Mouse (Mus musculus) CH12.LX (cell line): ENCODE measurements around the gene Fance. TPM values are rescaled to one million over a fixed set of nuclear protein-coding genes. Genes with fewer than 3 reads are reported as not detected.
A peak's percentile ranks its signal among the peaks of the same experiment; 100 is the strongest.

Source experiments
- DNase-seq: peaks from one replicate; pipeline ENCODE4 v3.0.0-alpha.2; 2013; ENCODE audit errors: extremely low read depth
- H3K27ac ChIP-seq: 2 replicates; pipeline ENCODE4 v1.5.1; 2012; ENCODE audit warnings: low read depth, mild to moderate bottlenecking, control low read depth, moderate library complexity; ENCODE audit not compliant: insufficient read depth
- H3K27me3 ChIP-seq: replicated peaks from 2 replicates; pipeline ENCODE3; 2012; ENCODE audit warnings: inconsistent platforms
- H3K36me3 ChIP-seq, 2 experiments: replicated peaks in 1 of 2; 2 replicates each; pipeline versions ENCODE3 to v1.6.1; 2012; ENCODE audit warnings: inconsistent platforms in 1 of 2, low read length in 1 of 2, mild to moderate bottlenecking in 1 of 2, mixed read lengths in 1 of 2, moderate library complexity in 1 of 2; ENCODE audit not compliant: control insufficient read depth in 1 of 2, insufficient read depth in 1 of 2
- H3K4me1 ChIP-seq, 2 experiments: 2 replicates each; pipeline ENCODE4 v1.6.1; 2012; ENCODE audit warnings: inconsistent platforms in 1 of 2, moderate library complexity in 1 of 2; ENCODE audit not compliant: insufficient read depth in 2 of 2, control insufficient read depth in 1 of 2
- H3K4me2 ChIP-seq: 2 replicates; pipeline ENCODE4 v1.6.1; 2012; ENCODE audit warnings: low read depth, mild to moderate bottlenecking, control low read depth; ENCODE audit not compliant: poor library complexity, insufficient read depth, severe bottlenecking
- H3K4me3 ChIP-seq, 3 experiments: fragments of 150-350 bp in 1 of 3; sonication (generic) in 1 of 3; replicated peaks in 1 of 3; 2 replicates each; pipeline versions ENCODE3 to v1.5.1; 2011 to 2012; ENCODE audit warnings: low read depth in 2 of 3, low read length in 2 of 3, mild to moderate bottlenecking in 2 of 3, moderate library complexity in 2 of 3, control low read depth in 1 of 3, improper control_type of control experiment in 1 of 3, inconsistent platforms in 1 of 3, mixed read lengths in 1 of 3; ENCODE audit not compliant: poor library complexity in 1 of 3
- H3K79me2 ChIP-seq: replicated peaks from 2 replicates; pipeline ENCODE4 v1.6.1; 2012; ENCODE audit warnings: mild to moderate bottlenecking, moderate library complexity; ENCODE audit not compliant: control insufficient read depth, poor library complexity, insufficient read depth, severe bottlenecking; ENCODE audit errors: extremely low read depth
- H3K9ac ChIP-seq: 2 replicates; pipeline ENCODE4 v1.6.1; 2012; ENCODE audit warnings: low read depth, mild to moderate bottlenecking, control low read depth, moderate library complexity; ENCODE audit not compliant: insufficient read depth
- H3K9me3 ChIP-seq: replicated peaks from 2 replicates; pipeline ENCODE3; 2012; ENCODE audit warnings: low read length, inconsistent platforms, mixed read lengths
- CHD2 ChIP-seq: IDR thresholded peaks from 2 replicates; pipeline ENCODE4 v1.6.1; 2011; ENCODE audit warnings: low read length, improper control_type of control experiment
- E2F4 ChIP-seq: IDR thresholded peaks from 2 replicates; pipeline ENCODE4 v1.6.1; 2011; ENCODE audit warnings: low read depth, low read length, improper control_type of control experiment; ENCODE audit not compliant: insufficient replicate concordance
- ELF1 ChIP-seq: IDR thresholded peaks from 2 replicates; pipeline ENCODE4 v1.6.1; 2014; ENCODE audit warnings: low read depth, mild to moderate bottlenecking, inconsistent platforms, low read length, improper control_type of control experiment
- HCFC1 ChIP-seq: IDR thresholded peaks from 2 replicates; pipeline ENCODE4 v1.6.1; 2012; ENCODE audit warnings: low read depth, mild to moderate bottlenecking, inconsistent platforms, low read length, improper control_type of control experiment
- IRF4 ChIP-seq: IDR thresholded peaks from 2 replicates; pipeline ENCODE4 v1.6.1; 2014; ENCODE audit warnings: low read depth, mild to moderate bottlenecking, inconsistent platforms, low read length, improper control_type of control experiment
- MAFK ChIP-seq: IDR thresholded peaks from 2 replicates; pipeline ENCODE4 v1.6.1; 2011; ENCODE audit warnings: low read length, improper control_type of control experiment; ENCODE audit not compliant: insufficient replicate concordance
- MAX ChIP-seq: IDR thresholded peaks from 2 replicates; pipeline ENCODE4 v1.6.1; 2011; ENCODE audit warnings: low read length, improper control_type of control experiment
- MAZ ChIP-seq: IDR thresholded peaks from 2 replicates; pipeline ENCODE4 v1.6.1; 2012; ENCODE audit warnings: low read depth, mild to moderate bottlenecking, inconsistent platforms, low read length, improper control_type of control experiment, moderate library complexity
- MEF2A ChIP-seq: IDR thresholded peaks from 2 replicates; pipeline ENCODE4 v1.6.1; 2014; ENCODE audit warnings: low read depth, mild to moderate bottlenecking, inconsistent platforms, low read length, improper control_type of control experiment, borderline replicate concordance
- MXI1 ChIP-seq: IDR thresholded peaks from 2 replicates; pipeline ENCODE4 v1.6.1; 2011; ENCODE audit warnings: mild to moderate bottlenecking, low read depth, low read length, improper control_type of control experiment
- NELFE ChIP-seq: IDR thresholded peaks from 2 replicates; pipeline ENCODE4 v1.6.1; 2011; ENCODE audit warnings: low read depth, low read length, improper control_type of control experiment
- NRF1 ChIP-seq: IDR thresholded peaks from 2 replicates; pipeline ENCODE4 v1.6.1; 2014; ENCODE audit warnings: low read depth, mild to moderate bottlenecking, inconsistent platforms, low read length, improper control_type of control experiment, moderate library complexity
- PAX5 ChIP-seq: IDR thresholded peaks from 2 replicates; pipeline ENCODE4 v1.6.1; 2012; ENCODE audit warnings: low read length, inconsistent platforms, mixed read lengths
- POLR2A ChIP-seq: IDR thresholded peaks from 2 replicates; pipeline ENCODE4 v1.6.1; 2011; ENCODE audit warnings: low read depth, mild to moderate bottlenecking, improper control_type of control experiment, low read length
- SIN3A ChIP-seq: IDR thresholded peaks from 2 replicates; pipeline ENCODE4 v1.6.1; 2012; ENCODE audit warnings: low read length, improper control_type of control experiment, inconsistent platforms
- SMC3 ChIP-seq: IDR thresholded peaks from 2 replicates; pipeline ENCODE4 v1.6.1; 2011; ENCODE audit warnings: low read depth, low read length, improper control_type of control experiment
- TBP ChIP-seq: conservative IDR thresholded peaks from 2 replicates; pipeline ENCODE4 v1.6.1; 2011; ENCODE audit warnings: low read depth, low read length, improper control_type of control experiment
- TCF12 ChIP-seq: IDR thresholded peaks from 2 replicates; pipeline ENCODE4 v1.6.1; 2014; ENCODE audit warnings: low read depth, mild to moderate bottlenecking, inconsistent platforms, low read length, improper control_type of control experiment
- ZC3H11A ChIP-seq: IDR thresholded peaks from 2 replicates; pipeline ENCODE4 v1.6.1; 2012; ENCODE audit warnings: low read depth, mild to moderate bottlenecking, inconsistent platforms, low read length, improper control_type of control experiment
- ZMIZ1 ChIP-seq: IDR thresholded peaks from 2 replicates; pipeline ENCODE4 v1.6.1; 2012; ENCODE audit warnings: low read depth, mild to moderate bottlenecking, inconsistent platforms, low read length, improper control_type of control experiment
- ZNF384 ChIP-seq: IDR thresholded peaks from 2 replicates; pipeline ENCODE4 v1.6.1; 2012; ENCODE audit warnings: low read depth, low read length, improper control_type of control experiment, inconsistent platforms
- dilution Hi-C: fragments of 300-500 bp; cut with MboI; formaldehyde crosslinking; loops from 2 replicates; pipeline ENCODE4 v1.14.3; 2020; ENCODE audit warnings: low sequenced_read_pairs; ENCODE audit not compliant: extremely low pct_unique_long_range_greater_than_20kb, extremely low pct_ligation_motif_present
- in situ Hi-C: fragments of 300-500 bp; cut with MboI; formaldehyde crosslinking; loops from 3 replicates; pipeline ENCODE4 v1.14.3; 2019; ENCODE audit warnings: low sequenced_read_pairs, low pct_ligation_motif_present, low pct_unique_long_range_greater_than_20kb, mixed read lengths
- polyA plus RNA-seq: library from polyadenylated mRNA; unstranded; fragments of >175 nt; gene quantifications from 2 replicates; pipeline ENCODE4 v1.2.1, GENCODE M21; 2012; ENCODE audit warnings: low read depth; ENCODE audit not compliant: insufficient read length
- total RNA-seq, 2 experiments: library from RNA; depleted of rRNA; stranded (reverse); fragments of 300-350 nt in 1 of 2; fragments of >200 nt in 1 of 2; gene quantifications; 2 replicates each; pipeline ENCODE4 v1.2.3; 2012 to 2014

The Fance gene
- total RNA-seq (2012; rRNA removed) (26.9 and 29.6 TPM in 2 replicates), total RNA-seq (2014; rRNA removed) (11.4 and 17.4 TPM in 2 replicates), polyA plus RNA-seq (35.8 and 37.9 TPM in 2 replicates)

DNA sequence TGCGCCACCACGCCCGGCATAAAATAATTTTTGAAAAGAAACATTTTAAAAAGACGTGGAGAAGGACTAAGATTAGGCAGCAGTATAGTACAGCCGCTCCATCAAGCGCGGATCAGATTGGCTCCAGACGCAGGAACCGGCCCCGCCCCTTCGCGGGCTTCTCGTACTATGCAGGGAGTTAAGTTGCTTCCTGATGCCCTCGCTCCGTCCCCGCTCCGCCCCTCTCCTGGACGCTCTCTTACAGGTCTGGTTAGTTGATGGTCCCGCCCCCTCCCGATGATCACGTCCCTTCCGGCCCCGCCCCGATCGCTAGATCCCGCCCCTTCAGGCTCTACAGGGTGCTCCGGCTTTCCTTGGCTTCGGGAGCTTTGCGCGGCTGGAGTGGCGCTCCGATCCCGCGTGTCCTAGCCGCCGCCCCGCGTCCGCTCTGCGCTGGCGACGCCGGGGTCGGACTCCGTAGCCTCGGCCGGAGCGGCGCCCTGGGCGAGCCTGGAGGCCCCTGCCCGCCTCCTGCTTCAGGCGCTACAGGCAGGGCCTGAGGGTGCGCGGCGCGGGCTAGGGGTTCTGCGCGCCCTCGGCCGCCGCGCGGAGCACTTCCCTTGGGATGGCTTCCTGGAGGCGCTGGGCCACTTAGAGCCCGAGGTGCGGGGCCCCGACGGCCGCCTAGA, at the start of gene Fance:
Fance (plus strand) TSS at position 308 of the 668 bp plus-strand sequence.
- H3K27me3 ChIP-seq = no peaks in the 10 kb centered on the region
- peak; percentile 85 for TF ChIP-seq POLR2A
- no peak for TF ChIP-seq PAX5
- TF ChIP-seq TCF12 = 0 out of 2 replicates have a peak, but pooled peaks have one; percentile 24
- TF ChIP-seq E2F4 = peak; percentile 65; the same call in 1 of the 2 replicates
- no peak for TF ChIP-seq CHD2
- peak; percentile 48 for TF ChIP-seq SIN3A
- TF ChIP-seq NELFE = peak; percentile 78
- peak; percentile 7; the same call in 1 of the 2 replicates for TF ChIP-seq NRF1
- TF ChIP-seq IRF4 = peak; percentile 18; the same call in 1 of the 2 replicates
- TF ChIP-seq MAZ = peak; percentile 82
- no peak for TF ChIP-seq SMC3
- peak; percentile 28; the same call in 1 of the 2 replicates for TF ChIP-seq MEF2A
- TF ChIP-seq MAFK = no peak
- TF ChIP-seq HCFC1 = peak; percentile 70
- TF ChIP-seq TBP = peak; percentile 80
- peak; percentile 75; the same call in 1 of the 2 replicates for TF ChIP-seq ZMIZ1
- TF ChIP-seq ZNF384 = peak; percentile 27; the same call in 1 of the 2 replicates
- peak; percentile 74 for TF ChIP-seq ELF1
- peaks cover 31 to 34% of the 10 kb centered on the region in 2 experiments for H3K36me3 ChIP-seq
- H3K9ac ChIP-seq = peak within 1 kb of the TSS; percentile 96
- H3K27ac ChIP-seq = peak within 1 kb of the TSS; percentile 81
- peaks cover 4 to 49% of the 10 kb centered on the region in 2 experiments; a peak in 3 of 4 replicates for H3K4me1 ChIP-seq
- no peaks in the 10 kb centered on the region for H3K9me3 ChIP-seq
- dilution Hi-C loops (no loop called here), in situ Hi-C loops (loop anchor here (25.0 kb wide), 1 partner anchor 226 kb away; the partner anchor contains the start of gene Tcp11)
- H3K4me2 ChIP-seq = peak within 1 kb of the TSS; percentile 88
- H3K4me3 ChIP-seq = peak within 1 kb of the TSS; percentile 56 to 100 (median 85)
- DNase-seq = peak; percentile 100
- H3K79me2 ChIP-seq = 0 out of 2 replicates have a peak, but pooled peaks cover 2% of the 10 kb centered on the region

DNA sequence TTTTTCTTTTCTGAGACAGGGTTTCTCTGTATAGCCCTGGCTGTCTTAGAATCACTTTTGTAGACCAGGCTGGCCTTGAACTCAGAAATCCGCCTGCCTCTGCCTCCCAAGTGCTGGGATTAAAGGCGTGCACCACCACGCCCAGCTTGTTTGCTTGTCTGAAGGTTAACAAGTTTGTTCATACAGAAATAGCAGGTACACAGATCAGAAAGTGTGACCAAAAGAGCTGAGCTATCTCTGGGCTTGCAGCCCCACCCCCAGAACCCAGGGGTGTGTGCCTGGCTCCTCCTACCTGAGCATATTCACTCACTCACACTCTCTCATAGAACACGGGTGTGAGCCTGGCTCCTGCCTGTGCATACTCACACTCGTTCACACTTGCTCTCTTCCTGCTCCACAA, 46.1 kb upstream of the Fance start:
- no peak overlapping the region for H3K27ac ChIP-seq
- in situ Hi-C loops (no loop called here), dilution Hi-C loops (no loop called here)
- no peak for DNase-seq
- H3K9ac ChIP-seq = no peak overlapping the region
- H3K4me2 ChIP-seq = no peak overlapping the region
- no peak overlapping the region for H3K4me3 ChIP-seq
- H3K36me3 ChIP-seq = peaks cover 0 to 64% of the 10 kb centered on the region in 2 experiments
- no peaks in the 10 kb centered on the region for H3K79me2 ChIP-seq
- H3K4me1 ChIP-seq = peaks cover 4 to 14% of the 10 kb centered on the region in 2 experiments; a peak in 2 of 4 replicates
- TF ChIP-seq PAX5 (no peak), MXI1 (no peak), TBP (no peak), HCFC1 (no peak), MAX (no peak), ZC3H11A (no peak), IRF4 (no peak)
- no peaks in the 10 kb centered on the region for H3K9me3 ChIP-seq
- no peaks in the 10 kb centered on the region for H3K27me3 ChIP-seq
